Mouse (Mus musculus): ENCODE measurements around the gene Gak. TPM values are rescaled to one million over a fixed set of nuclear protein-coding genes. Genes with fewer than 3 reads are reported as not detected.

Gene Gak
- polyA plus RNA-seq, 1 experiment from 2014 or later = 62.9 TPM

DNA sequence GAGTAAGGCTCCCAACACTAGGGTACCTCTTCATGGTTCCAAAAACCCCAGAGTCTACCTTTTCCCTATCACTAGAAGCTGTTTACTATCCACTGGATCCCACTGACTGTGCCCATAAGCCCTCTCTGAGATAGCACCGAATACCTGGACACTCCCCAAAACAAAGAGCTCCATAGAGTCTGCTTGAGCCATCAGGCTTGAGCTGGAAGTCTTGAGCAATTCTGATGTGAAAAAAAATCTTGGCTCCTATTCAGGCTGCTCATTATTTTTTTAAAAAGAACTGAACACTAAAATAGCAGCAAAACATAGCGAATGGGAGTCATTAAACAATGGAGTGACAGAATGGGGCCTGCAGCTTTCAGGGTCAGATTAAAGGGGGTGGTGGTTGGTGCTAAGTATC is 62.5 kb downstream of the Gak start:
- no peak overlapping the region for H3K9ac ChIP-seq (ENCODE audit: low read length)
- H3K36me3 ChIP-seq (ENCODE audit: control insufficient read depth, insufficient read depth, low read length) = peaks cover 30% of the 10 kb centered on the region
- no peaks in the 10 kb centered on the region for H3K4me1 ChIP-seq (ENCODE audit: control insufficient read depth, insufficient read depth, low read length)
- no peak for ATAC-seq (ENCODE audit: insufficient read depth, low FRiP score)
- H3K4me3 ChIP-seq (replicated peaks; ENCODE audit: low read length) = no peak overlapping the region
- H3K9me3 ChIP-seq (replicated peaks; ENCODE audit: control insufficient read depth, low read length) = no peaks in the 10 kb centered on the region
- H3K27ac ChIP-seq (ENCODE audit: low read length) = no peak overlapping the region
- no peak overlapping the region for H3K4me2 ChIP-seq (ENCODE audit: low read depth, low read length)
- 88% methylated on average over 2 of the region's 2 CpGs for WGBS
- no peaks in the 10 kb centered on the region for H3K27me3 ChIP-seq (ENCODE audit: control insufficient read depth, insufficient read depth, low read length)

DNA sequence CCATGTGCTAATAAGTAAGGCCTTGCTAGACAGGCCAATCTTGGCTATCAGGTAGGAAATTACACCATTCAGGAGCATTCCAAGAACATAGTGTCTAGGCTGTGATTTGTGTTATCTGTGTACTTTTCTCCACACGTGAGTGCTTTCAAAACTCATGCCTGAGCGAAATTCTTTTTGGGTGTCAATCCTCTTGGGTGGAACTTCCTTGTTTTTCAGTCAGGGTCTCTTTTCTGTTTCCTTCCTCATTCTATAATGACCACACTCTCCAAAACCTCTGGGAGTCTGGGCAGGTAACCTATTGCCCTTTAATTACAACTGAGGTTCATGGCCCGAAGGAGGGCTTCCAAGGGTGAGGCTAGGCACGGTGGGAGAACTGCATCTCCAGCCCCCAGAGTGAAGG is 63.0 kb downstream of the Gak start:
- ATAC-seq (ENCODE audit: insufficient read depth, low FRiP score) = no peak
- Histone ChIP-seq H3K27ac (ENCODE audit: low read length) (no peak overlapping the region), H3K4me1 (ENCODE audit: control insufficient read depth, insufficient read depth, low read length) (no peaks in the 10 kb centered on the region), H3K9ac (ENCODE audit: low read length) (no peak overlapping the region), H3K27me3 (ENCODE audit: control insufficient read depth, insufficient read depth, low read length) (no peaks in the 10 kb centered on the region), H3K9me3 (replicated peaks; ENCODE audit: control insufficient read depth, low read length) (no peaks in the 10 kb centered on the region), H3K4me3 (replicated peaks; ENCODE audit: low read length) (no peak overlapping the region), H3K36me3 (ENCODE audit: control insufficient read depth, insufficient read depth, low read length) (peaks cover 28% of the 10 kb centered on the region), H3K4me2 (ENCODE audit: low read depth, low read length) (no peak overlapping the region)
- WGBS = 85% methylated on average over 4 of the region's 4 CpGs

DNA sequence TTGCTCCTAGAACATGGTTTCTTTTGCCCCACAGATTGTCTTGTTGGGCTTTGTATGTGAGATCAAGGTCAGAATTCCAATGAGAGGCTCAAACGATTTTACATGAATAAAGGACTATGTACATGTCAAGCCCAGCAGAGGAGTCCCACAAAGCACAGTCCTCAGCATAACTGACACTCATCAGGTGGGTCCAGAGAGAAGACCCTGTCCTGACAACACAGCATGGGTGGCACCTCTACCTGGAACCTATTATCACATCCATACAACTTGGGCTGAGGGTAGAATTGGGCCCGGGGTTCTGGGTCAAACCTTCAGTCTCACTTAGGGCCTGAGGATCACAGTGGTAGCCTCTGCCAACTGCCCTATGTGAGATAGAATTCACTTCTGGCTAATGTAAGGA is 64.2 kb downstream of the Gak start:
- no peak overlapping the region for H3K4me2 ChIP-seq (ENCODE audit: low read depth, low read length)
- no peaks in the 10 kb centered on the region for H3K9me3 ChIP-seq (replicated peaks; ENCODE audit: control insufficient read depth, low read length)
- peaks cover 19% of the 10 kb centered on the region for H3K36me3 ChIP-seq (ENCODE audit: control insufficient read depth, insufficient read depth, low read length)
- H3K27me3 ChIP-seq (ENCODE audit: control insufficient read depth, insufficient read depth, low read length) = no peaks in the 10 kb centered on the region
- no peak overlapping the region for H3K4me3 ChIP-seq (replicated peaks; ENCODE audit: low read length)
- no peak overlapping the region for H3K9ac ChIP-seq (ENCODE audit: low read length)
- WGBS = 83% methylated on average over 2 of the region's 2 CpGs
- H3K4me1 ChIP-seq (ENCODE audit: control insufficient read depth, insufficient read depth, low read length) = no peaks in the 10 kb centered on the region
- H3K27ac ChIP-seq (ENCODE audit: low read length) = no peak overlapping the region
- no peak for ATAC-seq (ENCODE audit: insufficient read depth, low FRiP score)

DNA sequence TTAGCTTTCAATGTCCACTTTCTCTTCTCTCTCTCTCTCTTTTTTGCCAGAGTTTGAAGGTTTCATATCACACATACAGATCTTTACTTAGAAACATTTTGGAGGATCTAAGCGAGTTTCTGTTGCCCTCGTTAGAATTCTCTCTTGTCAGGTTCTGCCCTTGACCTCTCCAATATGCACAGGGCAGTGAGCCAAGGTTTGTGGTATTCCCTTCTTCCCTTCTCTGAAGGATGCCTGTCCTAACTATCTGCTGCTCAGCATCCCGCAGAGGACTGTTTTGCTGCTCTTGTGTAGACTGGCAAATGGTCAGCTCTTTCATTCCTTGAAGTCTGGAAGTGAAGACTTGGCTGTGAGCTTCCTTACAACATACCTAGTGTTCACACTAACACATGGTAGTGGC is 65.2 kb downstream of the Gak start:
- H3K4me3 ChIP-seq (replicated peaks; ENCODE audit: low read length) = no peak overlapping the region
- H3K4me2 ChIP-seq (ENCODE audit: low read depth, low read length) = no peak overlapping the region
- H3K27me3 ChIP-seq (ENCODE audit: control insufficient read depth, insufficient read depth, low read length) = no peaks in the 10 kb centered on the region
- 0 out of 2 replicates have a peak, but pooled peaks cover 9% of the 10 kb centered on the region for H3K36me3 ChIP-seq (ENCODE audit: control insufficient read depth, insufficient read depth, low read length)
- no peak overlapping the region for H3K9ac ChIP-seq (ENCODE audit: low read length)
- H3K27ac ChIP-seq (ENCODE audit: low read length) = no peak overlapping the region
- 81% methylated on average over 3 of the region's 3 CpGs for WGBS
- no peak for ATAC-seq (ENCODE audit: insufficient read depth, low FRiP score)
- H3K9me3 ChIP-seq (replicated peaks; ENCODE audit: control insufficient read depth, low read length) = no peaks in the 10 kb centered on the region
- no peaks in the 10 kb centered on the region for H3K4me1 ChIP-seq (ENCODE audit: control insufficient read depth, insufficient read depth, low read length)

DNA sequence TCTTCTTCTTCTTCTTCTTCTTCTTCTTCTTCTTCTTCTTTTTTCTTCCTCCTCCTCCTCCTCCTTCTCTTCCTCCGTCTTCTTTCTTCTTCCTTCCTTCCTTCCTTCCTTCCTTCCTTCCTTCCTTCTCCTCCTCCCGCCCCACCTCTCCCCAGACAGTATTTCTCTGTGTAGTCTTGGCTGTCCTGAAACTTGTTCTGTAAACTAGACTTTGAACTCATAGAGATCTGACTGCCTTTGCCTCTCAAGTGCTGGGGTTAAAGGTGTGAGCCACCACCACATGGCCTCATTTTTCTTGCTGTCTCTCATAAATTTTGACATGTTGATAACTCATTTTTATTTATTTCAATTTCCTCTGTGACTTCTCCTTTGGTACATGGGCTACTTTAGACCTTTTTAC is 67.1 kb downstream of the Gak start:
- Histone ChIP-seq H3K4me3 (replicated peaks; ENCODE audit: low read length) (no peak overlapping the region), H3K36me3 (ENCODE audit: control insufficient read depth, insufficient read depth, low read length) (no peaks in the 10 kb centered on the region), H3K4me2 (ENCODE audit: low read depth, low read length) (no peak overlapping the region), H3K9me3 (replicated peaks; ENCODE audit: control insufficient read depth, low read length) (no peaks in the 10 kb centered on the region), H3K4me1 (ENCODE audit: control insufficient read depth, insufficient read depth, low read length) (no peaks in the 10 kb centered on the region), H3K27me3 (ENCODE audit: control insufficient read depth, insufficient read depth, low read length) (no peaks in the 10 kb centered on the region), H3K9ac (ENCODE audit: low read length) (no peak overlapping the region), H3K27ac (ENCODE audit: low read length) (no peak overlapping the region)
- 66% methylated on average over 2 of the region's 2 CpGs for whole genome bisulfite sequencing
- ATAC-seq (ENCODE audit: insufficient read depth, low FRiP score) = no peak

DNA sequence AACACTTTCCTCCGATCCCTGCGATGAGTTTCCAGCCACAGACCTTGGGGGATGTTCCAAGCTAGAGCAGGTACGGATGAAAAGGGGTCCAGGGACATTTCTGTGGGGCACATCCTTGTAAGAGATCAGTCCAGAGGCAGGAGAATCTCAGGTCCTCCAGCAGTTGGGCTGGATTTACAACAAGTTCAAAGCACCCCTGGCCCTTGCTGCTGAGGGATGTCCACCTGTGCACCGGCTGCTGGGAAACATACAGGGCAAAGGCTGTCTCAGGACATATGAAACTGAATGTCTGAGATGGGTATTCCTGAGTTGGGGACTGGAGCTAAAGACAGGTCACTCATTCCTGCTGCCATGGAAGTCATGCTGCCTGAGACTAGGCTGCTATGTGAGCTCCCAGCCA is 72.6 kb downstream of the Gak start:
- Histone ChIP-seq H3K36me3 (ENCODE audit: control insufficient read depth, insufficient read depth, low read length) (no peaks in the 10 kb centered on the region), H3K27ac (ENCODE audit: low read length) (no peak overlapping the region), H3K27me3 (ENCODE audit: control insufficient read depth, insufficient read depth, low read length) (no peaks in the 10 kb centered on the region), H3K4me3 (replicated peaks; ENCODE audit: low read length) (no peak overlapping the region), H3K4me2 (ENCODE audit: low read depth, low read length) (no peak overlapping the region), H3K9ac (ENCODE audit: low read length) (no peak overlapping the region), H3K9me3 (replicated peaks; ENCODE audit: control insufficient read depth, low read length) (no peaks in the 10 kb centered on the region), H3K4me1 (ENCODE audit: control insufficient read depth, insufficient read depth, low read length) (no peaks in the 10 kb centered on the region)
- 74% methylated on average over 4 of the region's 4 CpGs for WGBS
- no peak for ATAC-seq (ENCODE audit: insufficient read depth, low FRiP score)

DNA sequence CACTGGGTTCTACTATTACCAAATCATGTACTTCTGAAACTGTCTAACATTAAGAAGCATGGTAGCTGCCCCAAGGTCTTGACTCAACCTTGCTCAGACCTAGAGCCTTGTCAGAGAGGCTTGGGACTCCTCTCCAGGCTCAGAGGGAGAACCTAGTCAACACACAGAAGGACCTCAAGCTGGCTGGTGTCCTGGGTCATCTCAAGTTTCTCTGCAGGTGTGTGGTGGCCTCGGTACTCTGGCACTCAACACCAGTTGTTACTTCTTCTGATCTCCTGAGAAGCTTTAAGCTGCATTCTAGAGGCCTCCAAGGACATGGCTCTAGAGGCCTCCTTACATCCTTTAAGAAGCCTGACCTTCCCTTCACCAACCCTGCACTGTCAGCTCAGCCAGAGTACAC is 75.5 kb downstream of the Gak start:
- H3K4me3 ChIP-seq (replicated peaks; ENCODE audit: low read length) = no peak overlapping the region
- H3K27me3 ChIP-seq (ENCODE audit: control insufficient read depth, insufficient read depth, low read length) = peaks cover 21% of the 10 kb centered on the region
- peaks cover 5% of the 10 kb centered on the region; the same call in 1 of the 2 replicates for H3K4me1 ChIP-seq (ENCODE audit: control insufficient read depth, insufficient read depth, low read length)
- no peak overlapping the region for H3K9ac ChIP-seq (ENCODE audit: low read length)
- no peak overlapping the region for H3K27ac ChIP-seq (ENCODE audit: low read length)
- H3K36me3 ChIP-seq (ENCODE audit: control insufficient read depth, insufficient read depth, low read length) = no peaks in the 10 kb centered on the region
- ATAC-seq (ENCODE audit: insufficient read depth, low FRiP score) = no peak
- H3K4me2 ChIP-seq (ENCODE audit: low read depth, low read length) = no peak overlapping the region
- H3K9me3 ChIP-seq (replicated peaks; ENCODE audit: control insufficient read depth, low read length) = no peaks in the 10 kb centered on the region
- WGBS = 80% methylated on average over 1 of the region's 1 CpGs

DNA sequence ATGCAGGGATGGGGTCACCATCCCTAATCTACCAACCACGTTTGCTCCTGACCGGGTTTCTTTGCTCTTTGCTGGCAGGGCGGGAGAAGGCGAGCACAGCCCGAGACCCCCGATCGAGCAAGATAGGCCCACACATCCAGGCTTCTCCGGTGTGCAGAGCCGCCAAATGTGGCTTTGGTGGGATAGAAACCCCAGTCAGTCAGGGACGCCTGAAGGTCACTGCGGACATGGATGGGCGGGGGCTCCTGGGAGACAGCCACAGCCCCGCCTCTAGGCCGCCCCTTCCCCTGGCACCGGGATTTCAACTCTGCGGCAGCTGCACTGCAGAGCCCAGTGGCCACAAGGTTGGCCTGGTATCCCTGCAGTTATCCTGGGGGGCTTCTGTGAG is 79.4 kb downstream of the Gak start:
- no peak overlapping the region for H3K9ac ChIP-seq (ENCODE audit: low read length)
- H3K4me2 ChIP-seq (ENCODE audit: low read depth, low read length) = peak overlapping the region; percentile 48
- H3K27ac ChIP-seq (ENCODE audit: low read length) = no peak overlapping the region
- no peaks in the 10 kb centered on the region for H3K36me3 ChIP-seq (ENCODE audit: control insufficient read depth, insufficient read depth, low read length)
- H3K4me3 ChIP-seq (replicated peaks; ENCODE audit: low read length) = peak overlapping the region; percentile 32
- no peak for ATAC-seq (ENCODE audit: insufficient read depth, low FRiP score)
- H3K4me1 ChIP-seq (ENCODE audit: control insufficient read depth, insufficient read depth, low read length) = peaks cover 5% of the 10 kb centered on the region; the same call in 1 of the 2 replicates
- no peaks in the 10 kb centered on the region for H3K9me3 ChIP-seq (replicated peaks; ENCODE audit: control insufficient read depth, low read length)
- H3K27me3 ChIP-seq (ENCODE audit: control insufficient read depth, insufficient read depth, low read length) = peaks cover 30% of the 10 kb centered on the region
- WGBS = 2% methylated on average over 16 of the region's 16 CpGs

DNA sequence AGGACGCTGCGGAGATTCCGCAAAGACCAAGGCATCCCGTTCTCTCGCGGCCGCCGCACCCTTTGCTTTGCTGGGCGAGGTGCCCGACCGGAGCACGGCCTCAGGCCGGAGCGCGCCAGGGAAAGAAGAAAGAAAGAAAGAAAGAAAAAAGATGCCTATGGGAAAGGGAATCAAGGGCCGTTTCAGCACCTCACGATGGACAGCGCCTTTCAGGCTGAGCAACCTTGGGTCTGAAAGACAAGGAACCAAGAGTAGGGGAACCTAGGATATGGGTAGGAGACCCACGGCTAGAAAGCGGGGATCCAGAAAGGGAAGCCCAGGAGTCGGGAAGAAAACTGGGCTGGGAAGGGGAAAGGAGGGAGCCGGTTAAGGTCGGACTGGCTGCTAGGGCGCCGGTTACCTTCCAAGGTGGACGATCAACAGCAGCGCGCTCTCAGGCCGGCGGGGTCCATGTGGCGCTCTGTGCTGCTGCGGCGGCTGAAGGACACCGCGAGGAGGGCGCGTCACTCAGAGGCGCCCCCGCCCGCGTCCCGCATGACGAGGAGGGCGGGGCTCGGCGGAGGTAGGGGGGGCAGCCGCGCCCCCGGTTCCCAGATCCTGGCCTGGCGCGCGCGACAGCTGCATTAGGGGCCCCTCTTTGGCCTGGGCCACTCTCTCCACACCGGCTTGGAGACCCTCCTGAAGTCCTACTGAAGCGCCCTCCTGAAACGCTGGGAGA is 79.9 kb downstream of the Gak start, which contains the start of gene Cplx1:
Gene Cplx1 (minus strand): TSS at position 536 of the 718 bp plus-strand sequence.
- peak within 1 kb of the TSS; percentile 32 for H3K4me3 ChIP-seq (replicated peaks; ENCODE audit: low read length)
- peak within 1 kb of the TSS; percentile 48 for H3K4me2 ChIP-seq (ENCODE audit: low read depth, low read length)
- H3K4me1 ChIP-seq (ENCODE audit: control insufficient read depth, insufficient read depth, low read length) = peaks cover 5% of the 10 kb centered on the region; the same call in 1 of the 2 replicates
- WGBS = 1% methylated on average over 56 of the region's 56 CpGs
- peaks cover 30% of the 10 kb centered on the region for H3K27me3 ChIP-seq (ENCODE audit: control insufficient read depth, insufficient read depth, low read length)
- no peaks in the 10 kb centered on the region for H3K9me3 ChIP-seq (replicated peaks; ENCODE audit: control insufficient read depth, low read length)
- H3K9ac ChIP-seq (ENCODE audit: low read length) = no peak within 1 kb of the TSS
- peak; percentile 38; the same call in 1 of the 2 replicates for ATAC-seq (ENCODE audit: insufficient read depth, low FRiP score)
- no peaks in the 10 kb centered on the region for H3K36me3 ChIP-seq (ENCODE audit: control insufficient read depth, insufficient read depth, low read length)
- H3K27ac ChIP-seq (ENCODE audit: low read length) = no peak within 1 kb of the TSS
